Mouse (Mus musculus) bone marrow, adult 2 months (tissue): ENCODE results near the gene Ift80. TPM values are rescaled to one million over a fixed set of nuclear protein-coding genes. Genes with fewer than 3 reads are reported as not detected.

Experiments used
- H3K27ac ChIP-seq: fragments of 200-500 bp; 2 replicates; pipeline ENCODE4 v1.5.1; 2012; ENCODE audit warnings: low read depth, mild to moderate bottlenecking, control low read depth, inconsistent platforms, low read length; ENCODE audit not compliant: control insufficient read depth, poor library complexity, insufficient read depth
- H3K4me1 ChIP-seq: fragments of 200-500 bp; 2 replicates; pipeline ENCODE4 v1.6.1; 2011; ENCODE audit warnings: low read length; ENCODE audit not compliant: control insufficient read depth, insufficient read depth
- H3K4me3 ChIP-seq: fragments of 200-500 bp; replicated peaks from 2 replicates; pipeline ENCODE3; 2011; ENCODE audit warnings: mild to moderate bottlenecking, low read depth, low read length, control low read depth; ENCODE audit not compliant: control insufficient read depth
- CTCF ChIP-seq: fragments of 200-500 bp; IDR thresholded peaks from 2 replicates; pipeline ENCODE4 v1.5.1; 2011; ENCODE audit warnings: low read length, control low read depth; ENCODE audit not compliant: control insufficient read depth, insufficient read depth
- POLR2A ChIP-seq: fragments of 200-500 bp; IDR thresholded peaks from 2 replicates; pipeline ENCODE4 v1.6.1; 2011; ENCODE audit warnings: low read depth, mild to moderate bottlenecking, control low read depth, low read length, borderline replicate concordance; ENCODE audit not compliant: control insufficient read depth
- WGBS: fragments of 180-500 bp; shearing (Covaris S2); methylation state at CpG from one replicate; pipeline ENCODE4 v1.1.7; 2018; 5-methylcytosine and 5-hydroxymethylcytosine counted together
- polyA plus RNA-seq: library from polyadenylated mRNA; stranded (reverse); fragments of >200 nt; gene quantifications from 2 replicates; pipeline ENCODE4 v1.2.4, GENCODE M21; 2011; ENCODE audit warnings: low replicate concordance; ENCODE audit not compliant: missing spikeins, insufficient read depth, insufficient read length

The Ift80 gene
- polyA plus RNA-seq, 1 experiment, result 17.3 TPM

GRCm38 (mm10) chr3:69006246-69006760 is 1.9 kb upstream of the Ift80 start:
- H3K4me1 ChIP-seq, result no peaks in the 10 kb centered on the region
- TF ChIP-seq CTCF, result no peak
- no peak for TF ChIP-seq POLR2A
- H3K27ac ChIP-seq, result peak overlapping the region; percentile 95
- WGBS, result under 1% methylated on average over 21 of the region's 21 CpGs
- peak overlapping the region; percentile 93 for H3K4me3 ChIP-seq

DNA sequence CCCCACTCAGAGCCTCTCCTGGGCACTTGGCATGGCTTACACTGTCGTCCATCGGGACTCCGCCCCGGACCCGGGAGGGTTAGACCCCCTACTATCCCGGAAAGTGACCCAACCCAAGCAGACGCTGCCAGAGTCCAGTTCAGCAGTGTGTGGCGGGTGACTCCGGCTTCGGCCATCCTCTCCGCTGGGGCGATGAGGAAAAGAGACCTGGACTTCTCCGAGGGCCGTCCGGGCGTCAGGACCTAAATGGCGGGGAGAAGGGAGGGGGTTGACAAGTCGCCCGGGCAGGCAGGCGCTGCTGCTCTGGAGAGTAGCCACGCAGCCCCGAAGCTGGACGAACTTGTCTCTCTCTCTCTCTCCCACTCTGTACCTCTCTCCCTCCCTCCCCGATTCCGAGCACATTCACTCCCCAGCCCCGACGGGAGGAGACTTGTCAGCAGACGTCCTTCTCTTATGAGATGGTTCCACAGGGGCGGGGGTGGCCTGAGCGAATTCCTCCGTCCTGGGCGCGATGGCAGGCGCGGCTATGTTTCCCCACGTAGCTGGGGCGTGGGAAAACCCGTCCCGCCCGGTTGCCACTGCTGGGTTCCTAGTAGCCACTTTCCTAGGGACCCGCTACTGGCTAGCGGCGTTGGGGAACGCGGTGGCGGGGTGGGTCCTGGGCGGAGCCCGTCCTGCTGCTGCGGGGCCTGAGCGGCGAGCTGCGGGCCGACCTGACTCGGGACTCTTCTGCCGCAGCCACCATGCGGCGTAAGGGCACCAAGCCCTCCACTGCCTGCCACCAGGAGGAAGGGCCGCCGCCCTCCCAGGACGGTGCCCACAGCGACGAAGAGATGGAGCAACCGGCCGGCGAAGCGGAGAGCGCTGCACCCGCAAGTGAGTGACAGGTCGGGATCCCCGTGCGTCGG is 1.2 kb upstream of the Ift80 start:
- Histone ChIP-seq H3K27ac (peak overlapping the region; percentile 95), H3K4me3 (peak overlapping the region; percentile 93), H3K4me1 (no peaks in the 10 kb centered on the region)
- under 1% methylated on average over 72 of the region's 72 CpGs for WGBS
- peak; percentile 30; the same call in 1 of the 2 replicates for TF ChIP-seq CTCF
- no peak for TF ChIP-seq POLR2A

- peak overlapping the region; percentile 12 for H3K27ac ChIP-seq
- H3K4me1 ChIP-seq, result no peaks in the 10 kb centered on the region
- H3K4me3 ChIP-seq, result peak overlapping the region; percentile 63
- WGBS, result 1% methylated on average over 7 of the region's 7 CpGs
- TF ChIP-seq CTCF (no peak), POLR2A (no peak)
Measured at GRCm38 (mm10) chr3:69004055-69004436, 324 bp downstream of the Ift80 start.

DNA sequence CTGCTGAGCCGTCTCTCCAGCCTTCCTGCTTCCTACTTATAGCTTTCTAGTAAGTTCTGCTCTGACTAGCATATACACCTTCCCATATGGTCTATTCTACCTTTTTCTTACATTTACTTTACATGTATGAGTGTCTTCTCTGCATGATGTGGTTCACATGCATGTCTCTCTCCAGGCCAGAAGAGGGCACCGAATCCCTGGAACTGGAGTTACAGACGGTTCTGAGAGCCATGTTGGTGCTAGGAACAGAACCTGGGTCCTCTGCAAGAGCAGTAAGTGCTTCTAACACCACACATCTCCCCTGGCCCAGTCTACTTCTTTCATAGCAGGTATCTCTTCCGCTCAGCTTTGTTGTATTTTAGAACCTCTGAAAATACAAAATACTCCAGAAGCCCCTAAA is 1.6 kb downstream of the Ift80 start:
- no peaks in the 10 kb centered on the region for H3K4me1 ChIP-seq
- TF ChIP-seq POLR2A, result no peak
- TF ChIP-seq CTCF, result no peak
- 87% methylated on average over 4 of the region's 4 CpGs for WGBS
- H3K27ac ChIP-seq, result no peak overlapping the region
- H3K4me3 ChIP-seq, result peak overlapping the region; percentile 23

DNA sequence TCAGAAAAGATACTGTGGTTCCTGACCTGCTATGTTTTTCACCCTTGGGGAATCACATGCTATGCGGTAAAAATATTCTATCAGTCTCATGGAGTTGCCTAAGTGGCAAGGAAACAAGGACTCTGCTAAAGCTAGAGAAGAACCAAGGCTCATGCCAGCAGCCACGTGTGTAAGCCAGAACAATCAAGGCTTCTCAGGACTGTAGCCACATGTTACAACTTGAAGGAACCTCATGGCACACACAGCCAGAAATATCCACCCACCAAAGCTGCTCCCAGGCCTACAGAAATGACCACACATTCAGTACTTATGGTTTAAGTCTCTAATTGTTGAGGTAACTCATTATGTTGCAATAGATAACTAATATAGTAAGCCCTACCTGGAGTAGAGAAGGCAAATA is 17.8 kb downstream of the Ift80 start:
- no peak for TF ChIP-seq CTCF
- 88% methylated on average over 2 of the region's 2 CpGs for WGBS
- no peak overlapping the region for H3K27ac ChIP-seq
- no peak overlapping the region for H3K4me3 ChIP-seq
- H3K4me1 ChIP-seq, result no peaks in the 10 kb centered on the region

- TF ChIP-seq CTCF (no peak), POLR2A (no peak)
- WGBS, result 5% methylated on average over 9 of the region's 9 CpGs
- Histone ChIP-seq H3K4me1 (peaks cover 8% of the 10 kb centered on the region), H3K27ac (no peak overlapping the region), H3K4me3 (no peak overlapping the region)
Measured at GRCm38 (mm10) chr3:68980898-68981297, 23.5 kb downstream of the Ift80 start.

DNA sequence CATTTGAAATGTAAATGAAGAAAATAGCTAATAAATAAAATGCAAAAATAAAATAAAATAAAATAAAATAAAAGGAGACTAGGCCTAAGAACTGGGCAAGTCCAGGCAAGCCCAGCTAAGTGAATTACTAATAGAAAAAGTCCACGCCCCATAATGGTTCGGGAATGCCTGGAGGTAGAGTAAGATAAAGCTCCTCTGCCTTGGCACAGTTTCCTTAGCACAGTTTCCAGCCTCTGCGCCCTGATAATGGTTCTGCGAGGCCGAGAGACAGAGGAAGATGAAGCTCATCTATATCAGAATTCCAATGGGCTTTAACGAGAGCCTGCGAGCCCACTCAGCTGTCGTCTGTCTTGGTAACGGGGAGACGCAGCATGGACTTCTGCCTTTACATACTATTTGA is 25.2 kb downstream of the Ift80 start:
- TF ChIP-seq CTCF, result no peak
- TF ChIP-seq POLR2A, result no peak
- WGBS, result 67% methylated on average over 10 of the region's 10 CpGs
- peaks cover 8% of the 10 kb centered on the region for H3K4me1 ChIP-seq
- 0 out of 2 replicates have a peak overlapping the region, but pooled peaks have one; percentile 49 for H3K27ac ChIP-seq
- H3K4me3 ChIP-seq, result no peak overlapping the region

GRCm38 (mm10) chr3:68977696-68978095 is 26.7 kb downstream of the Ift80 start:
- no peak overlapping the region for H3K4me3 ChIP-seq
- H3K4me1 ChIP-seq, result peaks cover 8% of the 10 kb centered on the region
- TF ChIP-seq POLR2A (no peak), CTCF (no peak)
- 50% methylated on average over 4 of the region's 4 CpGs for WGBS
- H3K27ac ChIP-seq, result no peak overlapping the region
